Mouse (Mus musculus) heart, postnatal 25 days (tissue): ENCODE data around the gene Ldhd. TPM values are rescaled to one million over a fixed set of nuclear protein-coding genes. Genes with fewer than 3 reads are reported as not detected.
A peak's percentile ranks its signal among the peaks of the same experiment; 100 is the strongest.
"Not testable (repeated sequence)": the region's sequence is repeated elsewhere in the genome, so short reads cannot be mapped to it uniquely, and the experiment has no call there.

Experiments used
- DNase-seq: peaks from one replicate; pipeline ENCODE4 v3.0.0; 2022; ENCODE audit warnings: low spot score
- intact Hi-C: fragments of 180-260 bp; cut with DNase I; formaldehyde crosslinking; loops from one replicate; pipeline ENCODE4 v1.15.1; 2025
- total RNA-seq, 2 experiments: library from RNA; stranded (reverse); gene quantifications; 2 replicates each; pipeline ENCODE4 v1.2.3; 2021

Gene Ldhd
- total RNA-seq = 10 to 100 TPM; 25.1 to 28.1 TPM

DNA sequence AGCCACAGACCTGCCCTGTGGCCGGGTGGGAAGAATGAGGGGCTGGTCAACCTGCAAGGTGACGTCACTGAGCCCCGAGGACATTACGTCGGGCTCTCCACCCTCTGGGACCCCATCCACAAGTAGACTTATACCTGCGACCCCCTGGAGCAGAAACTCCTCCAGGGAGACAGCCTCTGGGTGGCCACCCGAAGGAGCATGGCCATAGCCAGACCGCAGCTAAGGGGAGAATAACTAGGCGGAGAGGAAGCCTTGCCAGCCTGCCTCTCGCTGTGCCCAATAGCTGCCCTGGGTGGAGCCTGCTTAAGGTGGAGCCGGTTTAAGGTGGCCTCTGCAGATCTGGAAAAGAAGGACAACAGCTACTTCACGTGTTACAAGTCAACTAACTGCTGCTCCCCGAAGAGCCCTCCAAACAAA is at the start of gene Ldhd:
Gene Ldhd, minus strand, starts transcription at position 270 of the 417 bp plus-strand sequence.
- intact Hi-C loops = no loop called here
- peak; percentile 24 for DNase-seq

DNA sequence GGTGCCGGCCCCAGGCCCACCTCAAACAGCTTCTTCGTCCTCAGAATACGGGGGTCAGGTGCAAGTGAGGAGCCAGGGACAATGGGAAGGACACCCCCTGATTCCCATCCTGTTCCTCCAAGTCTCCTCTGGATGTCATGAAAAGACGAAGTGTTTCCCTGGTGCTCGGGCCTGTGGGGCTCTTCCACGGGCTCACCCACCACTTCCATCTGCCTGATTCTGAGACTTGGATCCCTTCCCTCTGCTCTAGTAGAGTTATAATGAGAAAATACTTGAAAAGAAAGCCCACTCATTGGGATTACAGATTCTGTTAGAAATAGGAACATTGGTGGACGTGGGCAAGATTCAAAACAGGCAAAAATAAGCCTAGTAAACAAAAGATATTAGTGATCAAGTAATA is 48.7 kb upstream of the Ldhd start:
- no peak for DNase-seq
- intact Hi-C loops = loop anchor here (2.0 to 10.0 kb wide), 2 partner anchors 156 to 236 kb away; partner anchors contain the start of gene Chst5

DNA sequence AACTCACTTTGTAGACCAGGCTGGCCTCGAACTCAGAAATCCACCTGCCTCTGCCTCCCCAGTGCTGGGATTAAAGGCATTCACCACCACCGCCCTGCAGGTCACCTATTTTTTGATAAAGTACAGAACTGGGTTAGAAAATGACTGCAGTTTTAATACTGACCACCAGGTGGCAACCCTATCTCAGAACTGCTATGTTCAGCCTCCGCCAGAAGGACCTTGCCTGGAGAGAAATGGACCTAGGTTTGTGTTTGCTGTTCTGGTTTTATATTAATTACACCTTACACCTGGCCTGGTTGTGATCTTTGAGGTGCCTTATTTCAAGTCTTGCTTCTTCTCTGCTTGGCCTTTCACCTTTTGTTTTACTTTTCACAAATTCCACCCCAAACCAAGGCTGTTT is 47.9 kb upstream of the Ldhd start:
- intact Hi-C loops = loop anchor here (2.0 to 10.0 kb wide), 2 partner anchors 157 to 237 kb away; partner anchors contain the start of gene Chst5
- no peak for DNase-seq

DNA sequence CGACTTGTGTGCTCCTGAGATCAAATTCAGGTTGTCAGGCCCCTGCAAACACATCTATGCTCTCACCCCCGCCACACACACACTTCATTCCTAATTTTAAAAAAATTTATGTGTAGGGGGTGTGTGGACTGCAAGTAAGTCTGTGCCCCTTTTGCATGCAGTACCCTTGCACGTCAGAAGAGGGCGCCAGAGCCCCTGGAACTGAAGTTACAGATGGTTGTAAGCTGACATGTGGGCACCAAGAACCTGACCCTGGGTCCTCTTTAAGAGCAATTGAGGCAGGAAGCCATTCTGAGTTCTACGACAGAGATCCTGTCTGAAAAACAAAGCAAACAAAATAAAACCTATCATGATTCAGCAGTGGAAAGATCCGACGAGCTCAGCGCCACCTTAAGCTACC is 46.1 kb upstream of the Ldhd start:
- intact Hi-C loops = loop anchor here (10.0 kb wide), 1 partner anchor 239 kb away; the partner anchor contains the start of gene Chst5
- no peak for DNase-seq

GRCm38 (mm10) chr8:111666751-111667150 is 36.6 kb upstream of the Ldhd start:
- DNase-seq = no peak
- intact Hi-C loops = no loop called here

- no peak for DNase-seq
- intact Hi-C loops = loop anchor here (1.0 to 5.0 kb wide), 3 partner anchors 35 to 319 kb away; no protein-coding TSS in a partner anchor
Measured at GRCm38 (mm10) chr8:111662473-111662872, 32.3 kb upstream of the Ldhd start.

GRCm38 (mm10) chr8:111658819-111659423 is 28.7 kb upstream of the Ldhd start:
- intact Hi-C loops = no loop called here
- no peak for DNase-seq

- DNase-seq = no peak
- intact Hi-C loops = no loop called here
Measured at GRCm38 (mm10) chr8:111657312-111657854, 27.2 kb upstream of the Ldhd start.

DNA sequence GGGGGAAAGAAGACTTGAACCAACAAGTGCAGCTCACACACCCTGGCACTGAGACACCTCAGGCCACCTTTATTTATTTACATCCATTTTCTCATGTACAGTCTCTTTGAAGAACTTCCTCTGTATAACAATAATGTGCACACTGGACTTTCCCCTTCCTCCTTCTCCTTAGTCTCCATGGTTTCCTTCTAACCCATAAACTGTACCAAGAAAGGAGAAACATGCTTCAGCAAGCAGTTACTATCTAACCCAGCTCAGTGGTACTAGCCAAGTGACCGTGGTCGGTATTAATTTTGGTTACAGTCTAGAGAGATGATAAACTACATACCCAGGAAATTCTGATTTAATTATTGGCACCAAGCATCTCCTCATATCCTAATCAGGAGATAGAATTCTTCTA is 23.4 kb upstream of the Ldhd start:
- DNase-seq = no peak
- intact Hi-C loops = no loop called here

DNA sequence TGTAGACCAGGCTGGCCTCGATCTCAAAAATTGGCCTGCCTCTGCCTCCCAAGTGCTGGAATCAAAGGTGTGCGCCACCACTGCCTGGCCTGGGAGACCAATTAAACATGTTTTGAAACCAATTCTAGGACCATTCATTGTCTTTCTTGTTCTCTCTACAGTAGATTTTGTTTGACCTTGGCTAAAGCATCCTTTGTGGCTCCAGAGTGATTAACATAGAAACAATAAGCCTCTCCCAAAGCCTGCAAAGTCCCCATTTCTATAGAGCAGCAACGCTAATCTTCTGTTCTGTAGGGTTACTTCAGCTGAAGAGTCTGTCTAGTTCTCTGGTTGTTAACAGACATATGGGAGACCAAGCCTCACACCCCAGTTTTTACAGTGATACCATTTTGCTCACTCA is 20.5 kb upstream of the Ldhd start:
- no peak for DNase-seq
- intact Hi-C loops = no loop called here

- intact Hi-C loops = no loop called here
- DNase-seq = no peak
Measured at GRCm38 (mm10) chr8:111648834-111649233, 18.7 kb upstream of the Ldhd start.

GRCm38 (mm10) chr8:111645715-111646114 is 15.5 kb upstream of the Ldhd start:
- intact Hi-C loops = no loop called here
- DNase-seq = no peak

DNA sequence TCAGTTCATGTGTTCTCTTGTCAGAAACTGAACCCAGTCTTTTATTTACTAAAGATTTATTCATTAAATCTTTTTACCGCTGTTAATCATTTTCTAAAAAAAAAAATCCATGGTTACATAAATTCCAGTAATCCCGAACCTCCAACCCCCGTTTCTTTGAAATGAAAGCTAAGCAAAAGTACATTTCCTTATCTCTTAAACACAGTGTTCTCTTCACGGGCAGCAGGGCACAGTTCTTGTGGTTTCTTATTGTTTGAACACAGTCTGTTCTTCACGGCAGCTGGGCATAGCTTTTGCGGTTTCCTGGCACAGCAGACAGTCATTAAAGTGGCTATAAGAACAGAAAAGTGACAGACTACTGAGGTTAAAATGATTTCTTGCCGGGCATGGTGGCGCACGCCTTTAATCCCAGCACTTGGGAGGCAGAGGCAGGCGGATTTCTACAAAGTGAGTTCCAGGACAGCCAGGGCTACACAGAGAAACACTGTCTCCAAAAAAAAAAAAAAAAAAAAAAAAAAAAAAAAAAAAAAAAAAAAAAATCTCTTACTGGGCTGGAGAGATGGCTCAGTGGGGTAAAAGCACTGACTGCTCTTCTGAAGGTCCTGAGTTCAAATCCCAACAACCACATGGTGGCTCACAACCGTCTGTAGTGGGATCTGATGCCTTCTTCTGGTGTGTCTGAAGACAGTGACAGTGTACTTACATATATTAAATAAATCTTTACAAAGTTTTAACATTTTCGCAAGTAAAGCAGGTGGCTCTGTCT is 14.3 kb upstream of the Ldhd start:
- intact Hi-C loops, DNase-seq: not testable (repeated sequence)

DNA sequence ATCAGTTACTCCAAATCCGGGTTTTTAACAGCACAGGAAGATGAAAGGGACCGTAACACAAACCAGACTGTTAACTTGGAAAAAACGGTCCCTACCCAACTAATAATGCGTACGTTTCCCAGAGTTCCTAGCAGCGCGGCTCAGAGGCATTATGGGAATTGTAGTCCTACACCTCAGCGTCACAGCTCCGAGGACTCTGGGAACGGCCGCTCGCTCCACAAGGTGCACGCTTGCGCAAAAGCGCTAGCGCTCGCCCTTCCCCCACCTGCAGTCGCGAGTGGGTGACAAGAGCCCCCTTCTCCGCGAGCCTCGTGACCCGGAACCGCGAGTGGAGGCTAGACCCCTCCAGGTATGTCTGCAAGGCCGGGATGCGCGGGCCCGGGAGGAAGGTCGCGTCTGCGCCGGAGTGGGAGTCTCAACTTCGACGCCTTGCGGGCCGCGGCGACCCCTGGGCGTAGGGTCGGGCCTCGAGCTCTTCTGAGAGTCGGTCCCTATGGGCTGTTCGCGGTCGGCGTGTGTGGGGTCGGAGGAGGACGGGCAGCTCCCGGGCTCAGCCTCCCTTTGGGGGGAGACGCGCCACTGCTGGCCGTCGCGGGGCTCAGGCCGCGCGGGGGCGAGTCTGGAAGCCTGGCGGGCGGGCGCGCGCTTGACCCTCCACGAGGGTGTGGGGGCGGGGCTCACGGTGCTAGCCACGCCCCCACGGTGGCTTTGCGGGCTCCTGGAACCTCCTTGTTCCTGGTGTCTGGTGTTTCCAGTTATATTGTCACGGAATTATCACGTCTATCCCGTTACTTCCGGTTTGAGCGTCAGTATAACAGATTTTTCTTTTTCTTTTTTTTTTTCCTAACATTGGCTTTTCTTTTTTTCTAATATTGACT is 13.3 kb upstream of the Ldhd start, which contains the start of gene Zfp1:
Gene Zfp1, plus strand, starts transcription at position 138 of the 878 bp plus-strand sequence.
- DNase-seq = peak; percentile 82
- intact Hi-C loops = no loop called here

DNA sequence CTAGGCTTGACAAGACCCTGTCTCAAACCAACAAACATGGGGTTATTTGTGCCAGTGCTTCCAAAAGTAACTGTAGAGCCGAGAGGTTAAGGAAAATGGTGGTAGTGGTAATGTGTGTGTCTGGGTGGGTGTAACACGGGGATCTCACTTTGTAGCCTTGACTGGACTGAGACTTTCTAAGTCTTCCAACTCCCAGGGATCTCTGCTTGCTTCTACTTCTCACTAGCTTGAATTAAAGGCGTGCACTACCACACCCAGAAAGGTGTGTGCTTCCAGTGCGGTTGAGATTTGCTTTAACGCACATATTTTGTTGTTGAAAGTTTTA is 12.7 kb upstream of the Ldhd start:
- no peak for DNase-seq
- intact Hi-C loops = no loop called here

DNA sequence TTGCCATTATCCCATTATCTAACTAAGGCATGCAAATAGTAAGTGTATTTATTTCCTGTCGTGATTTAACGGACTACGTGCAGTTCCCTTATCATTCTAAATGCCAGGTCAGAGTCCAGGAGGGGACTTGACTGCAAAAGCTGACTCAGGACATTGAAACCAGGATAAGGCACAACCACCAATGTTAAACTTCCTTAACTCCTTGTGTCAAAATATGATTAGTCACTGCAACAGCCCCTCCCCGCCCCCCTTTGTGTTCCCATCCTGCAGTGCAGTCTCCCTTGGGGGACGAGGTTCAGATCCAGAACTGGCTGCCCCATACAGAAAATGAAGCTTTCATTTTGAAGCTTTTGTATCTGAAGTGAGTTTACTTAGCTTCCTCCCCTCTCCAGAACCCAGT is 12.3 kb upstream of the Ldhd start:
- intact Hi-C loops = no loop called here
- DNase-seq = no peak

DNA sequence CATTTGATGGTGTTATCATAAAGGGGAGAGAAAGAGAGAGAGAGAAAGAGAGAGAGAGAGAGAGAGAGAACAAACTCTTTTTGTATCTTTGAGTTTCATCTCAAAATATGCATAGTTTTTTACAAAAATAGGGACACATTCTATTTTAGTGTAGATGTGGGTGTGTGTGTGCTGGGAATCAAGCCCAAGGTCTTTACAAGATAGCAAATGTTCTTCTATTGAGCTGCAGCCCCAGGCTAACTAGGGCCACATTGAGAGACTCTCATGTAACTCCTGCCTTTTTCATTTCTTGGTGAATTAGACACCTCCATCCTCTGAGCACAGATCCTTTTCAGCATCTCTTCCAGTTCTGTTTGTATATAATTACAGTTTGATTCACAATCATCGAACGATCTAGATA is 10.9 kb upstream of the Ldhd start:
- no peak for DNase-seq
- intact Hi-C loops = no loop called here

DNA sequence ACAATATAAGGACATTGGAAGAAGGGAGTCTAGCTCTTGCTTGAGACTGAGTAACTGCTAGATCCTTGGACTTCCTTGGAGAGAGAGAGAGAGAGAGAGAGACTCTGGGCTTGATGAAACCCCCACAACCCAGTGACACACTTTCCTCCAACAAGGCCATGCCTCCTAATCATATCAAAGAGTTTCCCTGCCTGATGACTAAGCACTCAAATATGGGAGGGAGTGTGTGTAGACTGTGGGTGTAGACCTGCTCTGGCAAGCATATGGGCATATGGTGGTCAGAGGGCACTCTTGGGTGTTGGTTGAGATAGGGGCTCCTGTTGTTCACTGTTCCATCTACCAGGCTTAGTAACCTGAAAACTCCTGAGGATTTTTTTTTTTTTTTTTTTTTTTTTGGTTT is 7.9 kb upstream of the Ldhd start:
- intact Hi-C loops = no loop called here
- no peak for DNase-seq

DNA sequence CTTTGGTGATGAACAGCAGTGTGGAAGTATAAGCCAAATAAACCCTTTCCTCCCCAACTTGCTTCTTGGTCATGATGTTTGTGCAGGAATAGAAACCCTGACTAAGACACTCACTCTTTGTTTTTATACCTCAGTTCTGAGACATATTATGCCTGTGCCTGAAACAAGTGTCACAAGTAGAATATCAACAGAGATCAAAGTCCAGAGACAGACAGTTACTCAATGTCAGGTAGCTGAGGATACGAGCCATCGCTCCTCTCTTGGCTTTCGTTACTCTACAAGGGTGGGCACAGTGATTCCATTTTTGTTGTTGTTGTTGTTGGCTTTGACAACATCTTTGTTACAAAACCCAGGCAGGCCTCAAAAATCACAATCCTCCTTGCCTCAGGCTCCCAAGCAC is 2.8 kb upstream of the Ldhd start:
- DNase-seq = no peak
- intact Hi-C loops = no loop called here

DNA sequence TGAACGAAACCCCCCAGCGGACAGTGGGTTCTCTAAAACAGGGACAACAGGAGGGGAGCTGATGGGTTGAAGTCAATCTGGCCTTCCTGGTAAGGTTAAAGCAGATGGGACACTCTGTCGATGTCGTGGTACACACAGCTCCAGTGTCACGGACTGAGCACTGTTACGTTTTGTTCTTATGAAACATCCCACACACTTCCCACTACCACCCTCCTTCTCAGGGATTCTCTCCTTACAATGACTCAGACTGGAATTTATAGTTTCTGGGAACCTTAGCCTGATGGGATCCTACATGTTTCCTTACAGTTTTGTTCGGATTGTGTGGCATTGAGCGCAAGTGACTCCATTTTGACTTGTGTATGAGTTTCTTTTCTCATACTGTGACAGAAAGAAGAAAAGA is 1.4 kb upstream of the Ldhd start:
- DNase-seq = no peak
- intact Hi-C loops = no loop called here
